Mouse (Mus musculus): ENCODE data around the gene Rhob.

DNA sequence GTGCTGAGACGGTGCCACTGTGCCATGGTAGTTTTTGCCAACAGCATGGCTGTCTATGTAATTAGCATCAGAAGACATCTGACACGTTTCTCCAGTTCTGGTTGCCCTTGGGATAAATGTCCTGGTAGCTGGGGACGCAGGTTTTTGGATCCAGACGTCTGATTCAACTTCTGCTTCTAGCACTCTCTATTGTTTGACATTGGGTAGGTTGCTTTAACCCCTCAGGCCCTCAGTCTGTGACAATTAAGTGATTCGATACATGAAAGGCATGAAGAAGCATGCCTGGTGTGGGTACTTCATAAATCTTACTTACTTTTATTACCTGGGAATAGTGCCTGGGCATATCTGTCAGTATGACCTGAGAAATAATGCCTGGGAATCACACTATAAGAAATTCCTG is 24.3 kb upstream of the Rhob start:
- no peak for TF ChIP-seq CTCF (IDR thresholded peaks at IDR 0.05; ENCODE audit: low read depth)
- no peak for TF ChIP-seq EP300 (optimal IDR thresholded peaks at IDR 0.05)
